Mouse (Mus musculus) NIH3T3 (cell line): ENCODE measurements around the gene Nos1.

Experiments used
- DNase-seq: peaks from one replicate; pipeline ENCODE4 v3.0.0-alpha.2; 2012; ENCODE audit warnings: low read depth

Nos1 gene

DNA sequence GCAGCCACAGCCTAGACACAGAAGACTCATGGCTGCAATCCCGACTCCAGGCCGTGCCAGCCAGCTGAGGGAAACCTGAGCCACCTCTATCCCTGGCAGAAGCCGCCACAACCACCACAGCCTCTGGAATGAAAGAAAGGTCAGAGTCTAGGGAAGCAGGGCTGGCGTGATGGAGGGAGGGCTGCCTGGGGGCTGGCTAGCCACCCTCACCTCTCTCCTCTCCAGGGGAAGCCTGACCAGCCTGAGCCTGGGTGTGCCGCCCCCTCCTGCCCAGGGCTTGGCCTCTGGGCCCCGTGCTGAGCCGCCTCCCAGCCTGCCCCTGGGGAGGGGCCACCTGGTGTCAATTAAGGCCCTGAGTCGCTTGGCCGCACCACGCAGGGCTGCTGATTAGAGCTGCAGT, at the start of gene Nos1:
TSS of gene Nos1 (plus strand) at position 352 of the 400 bp plus-strand sequence.
- DNase-seq = peak; percentile 9

DNA sequence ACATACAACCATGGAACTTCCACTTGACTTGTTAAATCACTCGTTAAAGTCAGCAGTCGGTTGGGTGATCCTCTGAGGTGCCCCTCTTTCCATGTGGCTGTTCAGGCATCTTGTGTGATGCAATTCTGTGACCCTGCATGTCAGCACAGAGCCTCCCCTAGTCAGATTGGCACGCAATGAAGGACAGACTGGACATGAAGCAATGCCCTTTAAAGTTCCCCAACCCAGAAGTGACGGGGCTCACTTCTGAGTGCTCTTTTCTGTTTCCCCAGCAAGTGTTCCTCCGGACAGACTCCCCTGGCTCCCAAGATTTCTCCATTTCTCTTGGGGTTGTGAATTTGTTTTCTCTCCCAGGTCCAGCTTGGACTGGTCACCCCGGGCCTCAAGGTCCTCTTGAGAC, 49.5 kb upstream of the Nos1 start:
- no peak for DNase-seq

DNA sequence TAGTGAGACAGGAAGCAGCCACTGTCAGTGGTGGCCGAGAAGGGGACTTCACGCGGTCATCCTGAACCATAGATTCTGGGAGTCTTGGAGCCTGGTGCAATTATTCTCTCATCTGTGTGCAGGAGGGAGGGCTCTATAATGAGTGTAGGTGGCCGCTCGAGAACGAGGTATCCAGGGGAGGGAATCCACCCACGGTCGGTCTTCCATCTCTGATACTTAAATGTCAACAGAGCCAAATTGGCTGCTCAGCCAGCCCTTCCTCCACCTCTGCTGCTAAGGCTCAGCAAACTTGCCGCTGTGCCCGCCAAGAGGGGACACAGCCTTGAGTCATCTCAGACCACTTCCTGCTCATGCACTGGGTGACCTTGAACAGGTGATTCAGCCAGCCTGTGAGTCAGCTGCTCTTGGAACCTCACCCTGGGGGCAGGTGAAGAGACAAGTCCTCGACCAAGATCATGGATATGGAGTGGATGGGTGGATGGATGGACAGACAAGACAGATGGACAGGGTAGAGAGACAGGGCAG, 36.1 kb upstream of the Nos1 start:
- no peak for DNase-seq

GRCm38 (mm10) chr5:117749353-117749752, 31.5 kb upstream of the Nos1 start:
- DNase-seq = no peak

DNA sequence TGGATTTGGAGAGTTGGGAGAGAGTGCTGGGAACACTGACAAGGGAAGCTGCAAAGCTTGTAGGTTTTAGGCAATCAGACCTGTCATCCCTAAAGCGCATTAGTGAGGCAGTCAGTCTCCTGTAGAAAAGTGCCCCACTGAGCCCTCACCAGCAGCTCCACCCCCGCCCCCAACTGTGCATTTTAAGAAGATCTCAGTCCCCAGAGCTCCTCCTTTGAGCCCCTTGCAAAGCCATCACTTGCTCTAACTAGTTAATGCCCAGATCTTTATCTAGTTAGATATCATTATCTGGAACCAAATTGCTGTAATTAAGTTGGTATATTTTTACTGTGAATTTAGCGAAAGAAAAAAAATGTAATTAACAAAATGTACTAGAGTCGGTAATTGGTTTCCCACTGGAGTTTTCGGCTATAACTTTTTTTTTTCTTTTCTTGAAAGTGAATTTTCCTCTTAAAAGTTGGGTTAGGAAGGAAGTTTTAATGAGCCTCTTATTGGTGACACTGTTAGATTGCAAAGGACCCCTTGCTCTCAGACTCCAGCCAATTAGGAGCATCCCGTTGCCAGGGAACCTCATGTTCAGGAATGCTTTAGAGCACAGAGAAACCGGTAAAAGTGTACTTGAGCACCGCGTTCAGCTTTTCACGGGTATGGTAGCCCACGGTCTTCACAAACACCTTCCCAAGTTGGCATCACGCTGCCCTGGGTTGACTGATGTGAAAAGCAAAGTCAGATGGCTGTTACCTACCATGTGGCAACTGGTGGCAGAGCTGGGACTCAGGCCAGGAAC, 22.9 kb upstream of the Nos1 start:
- DNase-seq = no peak

DNA sequence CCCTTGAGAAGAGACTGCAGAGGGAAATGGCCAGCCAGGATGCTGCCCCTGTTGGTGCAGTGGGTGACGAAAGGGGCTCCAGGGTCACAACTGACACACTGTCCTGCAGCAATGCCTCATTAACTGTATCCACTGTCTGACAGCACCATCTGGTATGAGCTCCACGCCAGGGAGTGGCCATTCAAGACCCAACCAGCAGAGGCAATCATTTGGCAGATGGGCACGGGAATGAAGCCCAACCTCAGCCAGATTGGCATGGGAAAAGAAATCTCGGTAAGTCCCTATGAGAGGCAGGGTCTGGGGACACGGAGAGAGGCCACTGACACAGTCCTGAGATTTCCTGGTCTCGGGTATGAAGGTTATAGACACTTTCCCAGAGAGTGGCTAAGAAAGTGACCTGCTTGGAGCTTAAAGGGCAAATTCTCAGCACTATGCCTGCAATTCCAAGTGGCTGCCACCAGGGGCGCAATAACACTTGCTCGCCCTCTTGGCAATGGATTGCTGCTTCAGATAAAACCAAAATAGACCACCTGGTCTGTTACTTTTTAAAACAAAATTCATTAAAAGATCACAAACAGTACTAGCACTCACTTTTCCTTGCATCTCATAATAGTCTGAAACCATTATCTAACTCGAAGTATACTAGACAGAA, 19.5 kb upstream of the Nos1 start:
- DNase-seq = peak; percentile 10

DNA sequence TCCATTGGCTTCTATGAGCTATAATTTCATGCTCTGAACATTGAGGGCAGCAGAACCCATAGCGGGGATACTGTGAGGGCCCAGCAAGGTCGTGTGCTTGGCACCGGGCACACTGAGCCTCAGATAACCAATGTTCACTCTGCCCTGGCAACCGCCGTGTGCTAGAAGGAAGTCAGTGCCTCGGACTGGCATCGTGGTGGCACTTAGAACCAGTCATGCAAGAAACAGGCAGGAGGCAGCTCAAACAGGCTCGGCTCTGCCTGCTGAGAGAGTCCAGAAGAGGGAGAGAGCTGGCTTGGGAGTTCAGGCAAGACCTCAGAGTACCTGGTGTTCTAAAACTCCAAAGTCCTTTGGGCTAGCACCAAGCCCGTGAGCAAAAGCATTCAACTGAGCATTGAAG, 16.3 kb upstream of the Nos1 start:
- no peak for DNase-seq

GRCm38 (mm10) chr5:117779175-117779574, 1.7 kb upstream of the Nos1 start:
- peak; percentile 19 for DNase-seq

- DNase-seq = no peak
Observed at GRCm38 (mm10) chr5:117781178-117781577, 346 bp downstream of the Nos1 start.

DNA sequence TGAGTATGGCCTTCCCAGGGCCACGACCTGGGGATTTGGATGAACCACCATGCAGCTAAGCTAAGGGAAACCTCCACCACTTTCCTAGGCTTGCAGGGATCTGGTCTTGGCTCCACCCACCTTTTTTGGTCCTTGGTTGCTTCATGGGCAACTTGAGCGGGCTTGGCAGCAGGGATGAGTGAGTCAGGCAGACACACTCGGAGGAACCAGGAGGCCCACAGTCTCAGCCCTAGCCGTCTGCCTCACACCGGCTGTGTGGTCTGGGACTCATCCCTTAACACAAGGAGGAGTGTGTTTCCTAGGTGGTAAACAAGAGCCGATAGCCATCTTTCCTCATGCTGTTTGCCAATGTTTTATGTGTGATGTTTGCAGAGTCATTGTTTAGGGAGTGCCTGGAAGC, 9.2 kb downstream of the Nos1 start:
- peak; percentile 29 for DNase-seq

DNA sequence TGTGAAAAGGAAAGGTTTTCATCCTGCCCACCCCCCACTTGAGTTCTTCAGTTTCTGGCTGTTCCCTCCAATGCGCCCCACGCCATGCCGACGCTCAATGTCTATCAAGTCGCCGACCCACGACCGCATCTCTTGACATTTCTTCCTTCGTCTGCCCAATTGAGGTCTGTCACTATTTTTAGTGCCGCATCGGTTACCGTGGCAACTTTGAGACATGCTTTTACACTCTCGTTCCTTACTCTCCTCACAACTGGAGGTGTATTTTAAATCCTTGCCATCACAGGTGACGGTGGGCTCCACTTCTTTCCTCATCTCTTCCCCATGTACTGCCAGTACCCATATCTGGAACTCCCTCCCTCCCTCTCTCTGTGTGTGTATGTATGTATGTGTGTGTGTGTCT, 11.0 kb downstream of the Nos1 start:
- DNase-seq = no peak

DNA sequence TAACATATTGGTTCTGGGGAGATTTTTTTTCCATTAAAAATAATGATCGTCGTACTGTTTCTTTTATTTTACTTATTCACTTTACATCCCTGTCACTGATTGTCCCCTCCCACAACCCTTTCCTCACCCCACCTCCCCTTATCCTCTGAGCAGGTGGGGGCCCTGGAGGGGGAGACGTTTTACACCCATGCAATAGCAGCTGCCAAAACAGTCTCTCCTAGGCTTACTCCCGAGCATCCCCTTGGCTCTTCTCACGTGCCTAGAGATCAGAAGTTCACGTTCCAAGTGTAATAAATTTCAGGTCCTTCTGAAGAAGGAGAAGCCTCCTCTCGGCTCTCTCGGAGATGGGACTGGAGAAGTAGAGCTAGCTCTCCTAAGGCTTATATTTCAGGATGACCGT, 20.0 kb downstream of the Nos1 start:
- no peak for DNase-seq

- DNase-seq = no peak
Observed at GRCm38 (mm10) chr5:117802071-117802521, 21.3 kb downstream of the Nos1 start.

DNA sequence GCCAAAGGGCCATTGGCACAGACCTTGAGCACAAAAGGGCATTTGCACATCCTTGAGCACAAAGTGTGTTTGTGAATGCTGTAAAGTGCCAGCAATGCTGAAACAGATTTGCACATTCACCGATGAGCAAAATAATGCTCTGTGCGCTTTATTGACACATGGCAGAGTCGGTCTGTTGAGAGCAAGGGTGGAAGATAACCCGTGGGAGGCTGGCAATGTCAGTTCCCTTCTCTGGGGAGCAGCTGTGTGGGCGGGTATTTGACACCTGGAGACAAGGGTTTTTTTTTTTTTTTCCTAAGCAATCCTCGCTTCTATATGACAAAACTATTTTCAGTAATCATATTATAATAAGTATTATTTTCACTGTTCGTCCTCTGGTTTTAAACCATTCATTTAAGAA, 22.7 kb downstream of the Nos1 start:
- DNase-seq = no peak

DNA sequence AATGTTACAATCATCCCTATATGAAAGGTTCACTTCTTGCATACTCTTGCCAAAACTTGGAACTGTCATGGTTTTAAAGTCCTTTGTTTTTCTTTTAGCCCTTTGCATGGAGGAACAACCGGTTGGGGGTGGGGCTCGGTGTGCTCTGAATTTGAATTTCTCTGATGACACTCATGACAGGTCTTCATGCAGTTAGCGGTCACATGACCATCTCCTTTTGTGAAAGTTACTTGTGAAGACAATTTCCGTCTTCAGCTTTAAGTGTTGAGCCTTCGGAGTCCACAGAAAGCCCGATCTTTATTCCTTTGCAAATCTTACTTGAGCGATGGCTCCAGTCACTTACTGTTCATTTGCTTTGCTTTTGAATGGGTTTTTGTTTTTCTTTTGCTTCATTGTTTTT, 30.1 kb downstream of the Nos1 start:
- DNase-seq = no peak

DNA sequence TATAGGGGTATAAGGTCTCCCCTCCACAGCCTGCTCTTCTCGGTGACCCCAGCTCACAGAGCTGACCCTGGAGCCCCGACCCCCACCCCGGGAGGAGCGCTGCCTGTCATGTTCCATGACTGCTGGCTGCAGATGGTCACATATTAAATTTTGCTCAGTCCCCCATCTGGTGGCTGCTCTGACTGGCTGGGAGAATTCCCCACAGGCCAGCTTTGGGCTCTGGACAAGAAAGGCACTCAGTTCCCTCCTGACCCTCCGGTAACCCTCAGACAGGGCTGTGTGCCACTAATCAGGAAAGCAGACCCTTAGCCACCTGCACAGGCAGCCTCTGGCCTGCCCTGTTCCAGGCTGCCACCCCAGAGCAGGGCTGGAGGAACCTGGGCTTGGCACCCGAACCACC, 38.0 kb downstream of the Nos1 start:
- no peak for DNase-seq

- no peak for DNase-seq
Observed at GRCm38 (mm10) chr5:117820445-117820844, 39.6 kb downstream of the Nos1 start.

GRCm38 (mm10) chr5:117823811-117824210, 43.0 kb downstream of the Nos1 start:
- DNase-seq = no peak

GRCm38 (mm10) chr5:117824486-117824885, 43.7 kb downstream of the Nos1 start:
- peak; percentile 7 for DNase-seq

GRCm38 (mm10) chr5:117825336-117825735, 44.5 kb downstream of the Nos1 start:
- DNase-seq = no peak

DNA sequence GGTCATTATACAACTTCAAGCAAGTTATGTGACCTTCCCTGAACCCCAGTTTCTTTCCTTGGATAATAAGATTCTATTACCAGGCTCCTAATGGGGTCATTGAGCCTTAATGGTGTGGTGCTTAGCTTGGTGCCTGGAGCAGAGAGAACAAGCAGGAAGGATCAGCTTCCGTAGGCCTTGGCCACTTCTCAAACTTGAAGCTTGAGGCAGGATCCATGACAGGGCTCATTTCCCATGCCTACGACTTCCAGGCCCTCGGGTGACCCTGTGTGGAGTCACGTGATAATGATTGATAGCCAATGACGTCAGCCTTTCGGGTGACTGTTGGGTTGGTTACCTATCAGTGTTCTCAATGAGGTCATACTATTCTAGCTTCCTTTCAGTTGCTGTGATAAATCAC, 46.5 kb downstream of the Nos1 start:
- no peak for DNase-seq

GRCm38 (mm10) chr5:117836930-117837329, 56.1 kb downstream of the Nos1 start:
- peak; percentile 73 for DNase-seq

GRCm38 (mm10) chr5:117837731-117838130, 56.9 kb downstream of the Nos1 start:
- no peak for DNase-seq
